Comparison of ENCODE assay signal across 15 mouse cellular contexts in the genomic region with DNA sequence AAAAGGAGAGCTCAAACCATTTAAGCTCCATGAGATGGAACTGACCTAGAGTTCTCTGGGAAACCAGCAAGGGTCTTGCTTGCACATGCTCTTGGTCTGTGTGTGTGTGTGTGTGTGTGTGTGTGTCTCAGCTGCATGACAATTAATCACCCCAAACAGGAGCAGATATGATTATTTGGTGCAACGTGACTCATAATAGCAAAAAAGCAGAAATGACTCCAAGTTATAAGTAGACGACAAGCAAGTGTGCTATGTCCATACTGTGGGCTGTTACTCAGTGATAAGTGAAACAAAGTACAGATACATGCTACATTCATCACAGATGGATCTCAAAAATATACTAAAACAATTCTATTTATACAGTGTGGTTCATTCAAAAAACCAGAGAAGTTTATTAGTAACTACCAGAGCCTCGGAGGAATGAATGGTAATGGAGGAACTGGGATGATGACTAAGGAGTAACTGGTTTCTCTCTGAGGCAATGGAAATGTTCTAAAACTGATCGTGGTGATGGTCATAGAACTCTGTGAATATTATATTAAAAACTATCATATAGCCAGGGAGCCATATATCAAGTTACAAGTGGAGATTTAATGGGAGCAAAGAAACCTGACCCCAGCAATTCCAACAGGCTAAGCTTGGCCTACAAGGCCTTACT.
"Had no signal": no experiment of that assay in that cellular context is flagged by ENCODE, and none has a peak within 500 bp of the region (broad histone marks: within the 10 kb centered on the region; RNA-seq: fewer than 3 reads in every experiment).

No protein-coding gene starts in this region.

- H3K36me3 ChIP-seq: limb, embryonic 15.5 days; liver, embryonic 13.5 days; lung, embryonic 15.5 days; midbrain, embryonic 12.5 days; neural tube, embryonic 12.5 days; stomach, embryonic 15.5 days had no signal

- DNase-seq: kidney, adult 2 months; kidney, postnatal 36 days; layer of hippocampus, adult 9-11 months; layer of hippocampus, postnatal 36 days; liver, embryonic 13.5 days; liver, postnatal 0 days; lung, postnatal 36 days; thymus, adult 2 months; thymus, postnatal 36 days had no signal

- H3K4me1 ChIP-seq: limb, embryonic 15.5 days; liver, embryonic 13.5 days; lung, embryonic 15.5 days; midbrain, embryonic 12.5 days; neural tube, embryonic 12.5 days; stomach, embryonic 15.5 days had no signal

- H3K9me3 ChIP-seq: limb, embryonic 15.5 days; liver, embryonic 13.5 days; lung, embryonic 15.5 days; midbrain, embryonic 12.5 days; neural tube, embryonic 12.5 days; stomach, embryonic 15.5 days had no signal

- H3K27me3 ChIP-seq: limb, embryonic 15.5 days; liver, embryonic 13.5 days; lung, embryonic 15.5 days; midbrain, embryonic 12.5 days; neural tube, embryonic 12.5 days; stomach, embryonic 15.5 days had no signal

- H3K4me3 ChIP-seq: limb, embryonic 15.5 days; liver, embryonic 13.5 days; lung, embryonic 15.5 days; midbrain, embryonic 12.5 days; neural tube, embryonic 12.5 days; stomach, embryonic 15.5 days had no signal

- H3K27ac ChIP-seq: kidney, postnatal 0 days; limb, embryonic 15.5 days; liver, embryonic 13.5 days; lung, embryonic 15.5 days; midbrain, embryonic 12.5 days; neural tube, embryonic 12.5 days; stomach, embryonic 15.5 days had no signal

- H3K4me2 ChIP-seq: limb, embryonic 15.5 days; liver, embryonic 13.5 days; lung, embryonic 15.5 days; midbrain, embryonic 12.5 days; neural tube, embryonic 12.5 days; stomach, embryonic 15.5 days had no signal

- H3K9ac ChIP-seq: limb, embryonic 15.5 days; liver, embryonic 13.5 days; liver, postnatal 0 days; lung, embryonic 15.5 days; midbrain, embryonic 12.5 days; neural tube, embryonic 12.5 days; stomach, embryonic 15.5 days had no signal

- ATAC-seq: liver, postnatal 0 days had no signal
